Mouse (Mus musculus): ENCODE data around the gene Dclre1c.
A peak's percentile ranks its signal among the peaks of the same experiment; 100 is the strongest.
"Not testable (repeated sequence)": the region's sequence is repeated elsewhere in the genome, so short reads cannot be mapped to it uniquely, and the experiment has no call there.

The Dclre1c gene

GRCm38 (mm10) chr2:3423841-3424578 lies at the start of gene Dclre1c:
Gene Dclre1c (plus strand): TSS chr2:3424131.
- peak; percentile 92 to 93 for DNase-seq

GRCm38 (mm10) chr2:3387105-3387860 lies 36.6 kb upstream of the Dclre1c start:
- no peak for DNase-seq

DNA sequence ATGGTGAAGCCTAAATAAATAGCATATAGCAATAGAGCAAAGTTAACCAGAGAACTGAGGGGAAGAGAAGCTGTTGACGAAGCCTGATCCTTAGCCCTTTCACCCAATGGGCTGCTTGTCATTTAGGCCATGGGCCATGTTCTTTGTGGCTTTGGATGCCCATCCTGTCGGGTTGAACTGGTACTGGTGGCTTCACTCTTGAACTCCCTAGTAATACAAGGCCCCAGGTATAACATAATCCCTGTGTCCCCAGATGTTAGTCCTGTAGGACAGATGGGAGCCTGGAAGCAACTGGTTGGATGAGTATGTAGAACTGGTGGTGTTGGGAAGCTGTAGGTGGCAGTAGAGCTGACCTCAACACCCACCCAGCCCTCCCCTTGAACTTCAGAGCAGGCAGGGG lies 32.0 kb upstream of the Dclre1c start:
- DNase-seq, result no peak

GRCm38 (mm10) chr2:3397110-3397509 lies 26.8 kb upstream of the Dclre1c start, which contains the start of gene Olah:
Gene Olah (minus strand): TSS chr2:3397210.
- not testable (repeated sequence) for DNase-seq

DNA sequence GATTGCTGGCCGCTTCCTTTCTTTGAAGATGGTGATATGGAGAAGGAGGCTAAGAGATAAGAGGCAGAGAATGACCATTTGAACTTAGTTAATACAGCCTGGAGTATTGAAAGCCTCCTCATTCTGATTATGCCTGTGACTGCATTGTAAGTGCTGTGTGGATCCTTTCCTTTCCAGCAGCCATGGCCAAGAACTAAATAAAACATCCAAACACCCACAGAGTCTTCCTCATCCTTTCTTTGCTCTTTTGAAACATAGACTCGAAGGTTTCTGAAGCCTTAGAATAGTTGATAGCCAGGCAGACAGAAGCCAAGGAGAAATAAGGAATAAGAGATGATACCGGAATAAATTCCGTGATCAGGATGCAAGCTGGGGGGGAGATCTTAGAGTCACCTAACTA lies 17.9 kb upstream of the Dclre1c start:
- DNase-seq, result no peak

DNA sequence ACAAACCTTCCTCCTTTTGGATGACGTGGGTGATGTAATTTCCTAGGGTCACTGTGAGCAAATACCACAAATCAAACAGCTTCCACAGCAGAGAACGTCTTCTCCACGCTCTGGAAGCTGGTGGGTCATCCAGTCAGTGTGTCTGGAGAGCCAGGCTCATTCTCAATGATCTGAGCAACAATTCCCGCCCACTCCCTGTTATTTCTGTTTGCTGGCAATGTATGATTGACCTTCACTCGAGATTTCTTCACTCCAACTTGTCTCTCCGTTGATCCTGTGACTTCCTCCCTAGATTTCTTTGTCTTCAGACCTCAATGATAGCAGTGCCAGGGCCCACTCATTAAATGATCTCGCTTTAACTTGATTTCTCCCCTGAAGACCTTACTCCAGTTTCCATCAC lies 16.2 kb upstream of the Dclre1c start:
- DNase-seq, result no peak

DNA sequence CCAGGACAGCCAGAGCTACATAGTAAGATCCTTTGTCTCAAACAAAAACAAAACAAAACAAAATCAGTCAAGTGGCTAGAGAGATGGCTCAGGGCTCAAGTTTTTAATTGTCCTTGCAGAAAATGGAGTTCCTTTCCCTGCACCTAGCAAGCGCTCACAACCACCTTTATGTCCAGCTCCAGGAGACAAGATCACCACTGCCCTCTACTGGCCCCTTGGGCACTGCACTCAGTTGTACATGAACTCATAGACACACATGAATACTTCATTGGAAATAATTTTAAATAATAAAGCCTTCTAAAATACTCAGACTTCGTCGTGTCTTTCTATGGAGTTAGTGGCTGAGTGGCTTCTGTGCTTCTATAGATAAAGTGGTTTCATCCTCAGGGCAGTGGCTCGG lies 9.7 kb upstream of the Dclre1c start:
- peak; percentile 30 to 76 for DNase-seq

DNA sequence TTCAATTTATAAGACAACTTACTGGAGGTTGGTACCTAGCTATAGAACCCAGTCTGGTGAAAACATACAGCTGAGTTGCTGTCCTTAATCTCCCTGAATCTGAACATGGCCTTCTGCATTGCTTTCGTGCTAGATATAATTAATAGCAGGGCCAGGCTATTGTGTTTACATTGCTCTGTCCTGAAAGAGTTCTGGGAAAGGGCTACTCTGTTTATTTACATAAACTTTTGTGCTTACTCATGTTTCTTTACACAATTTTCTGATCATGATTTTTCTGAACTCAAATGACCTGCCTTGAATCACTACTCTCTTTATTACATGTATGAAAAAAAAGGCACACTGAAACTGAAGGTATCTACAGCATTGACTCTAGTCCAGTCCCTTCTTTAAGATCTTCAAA lies 8.3 kb upstream of the Dclre1c start:
- DNase-seq, result no peak

DNA sequence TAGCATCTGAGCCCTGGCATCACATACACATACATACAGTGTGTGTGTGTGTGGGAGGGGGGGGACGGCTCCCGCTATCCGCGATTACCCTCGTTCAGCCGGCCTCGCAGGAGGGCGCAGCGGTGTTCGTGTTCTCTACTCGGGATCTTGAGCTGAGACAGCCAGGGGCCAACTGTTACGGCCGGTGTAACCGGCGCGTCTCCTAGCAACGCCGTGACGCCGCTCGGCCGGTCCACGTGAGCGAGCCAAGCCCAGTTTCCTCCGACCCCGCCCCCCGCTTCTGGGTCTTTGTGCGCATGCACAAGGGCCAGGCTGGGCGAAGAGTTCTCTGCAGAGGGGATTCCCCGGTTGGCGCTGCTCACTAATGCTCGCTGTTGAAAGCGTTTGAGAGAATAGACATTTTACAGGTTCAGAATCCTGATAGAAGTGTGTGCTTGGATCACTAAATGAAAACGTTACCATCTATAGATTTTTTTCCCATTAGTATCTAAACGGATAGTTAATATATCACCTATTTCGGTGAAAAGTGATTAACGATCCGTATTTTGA lies 5.0 kb upstream of the Dclre1c start:
- DNase-seq, result peak; percentile 96 to 98

- DNase-seq, result no peak
Observed at GRCm38 (mm10) chr2:3420157-3420556, 3.8 kb upstream of the Dclre1c start.

- no peak for DNase-seq
Observed at GRCm38 (mm10) chr2:3422548-3422947, 1.4 kb upstream of the Dclre1c start, which contains the start of gene Meig1. Gene Meig1 (minus strand): TSS chr2:3422648.

GRCm38 (mm10) chr2:3424579-3424910 lies 614 bp downstream of the Dclre1c start:
- no peak for DNase-seq

GRCm38 (mm10) chr2:3430956-3431355 lies 7.0 kb downstream of the Dclre1c start:
- DNase-seq, result no peak

GRCm38 (mm10) chr2:3435369-3436061 lies 11.6 kb downstream of the Dclre1c start:
- DNase-seq, result no peak

GRCm38 (mm10) chr2:3437956-3438355 lies 14.0 kb downstream of the Dclre1c start:
- no peak for DNase-seq

- DNase-seq, result no peak
Observed at GRCm38 (mm10) chr2:3444206-3444605, 20.3 kb downstream of the Dclre1c start.

GRCm38 (mm10) chr2:3445984-3446383 lies 22.1 kb downstream of the Dclre1c start:
- DNase-seq, result no peak

DNA sequence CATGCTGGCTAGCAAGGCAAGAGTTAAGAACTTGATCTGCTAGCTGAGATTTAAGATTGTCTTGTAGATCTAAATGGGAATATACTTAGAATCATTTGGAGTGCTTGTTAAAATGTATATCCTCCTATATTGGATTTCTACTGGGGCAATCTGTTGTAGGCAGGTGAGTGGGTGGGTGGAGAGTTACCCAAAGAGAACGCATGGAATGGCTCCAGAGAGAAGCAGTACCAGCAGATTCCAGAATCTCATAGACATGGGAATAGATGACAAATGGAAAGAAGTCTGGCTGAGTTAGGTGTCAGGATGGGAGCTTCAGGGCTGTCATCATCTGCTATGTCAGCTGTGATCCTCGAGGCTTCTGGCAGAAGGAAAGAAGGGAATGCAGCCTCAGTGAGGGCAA lies 25.5 kb downstream of the Dclre1c start:
- DNase-seq, result no peak

GRCm38 (mm10) chr2:3453096-3453495 lies 29.2 kb downstream of the Dclre1c start:
- DNase-seq, result no peak

GRCm38 (mm10) chr2:3456590-3456989 lies 32.7 kb downstream of the Dclre1c start:
- no peak for DNase-seq

- no peak for DNase-seq
Observed at GRCm38 (mm10) chr2:3473891-3474290, 50.0 kb downstream of the Dclre1c start.

DNA sequence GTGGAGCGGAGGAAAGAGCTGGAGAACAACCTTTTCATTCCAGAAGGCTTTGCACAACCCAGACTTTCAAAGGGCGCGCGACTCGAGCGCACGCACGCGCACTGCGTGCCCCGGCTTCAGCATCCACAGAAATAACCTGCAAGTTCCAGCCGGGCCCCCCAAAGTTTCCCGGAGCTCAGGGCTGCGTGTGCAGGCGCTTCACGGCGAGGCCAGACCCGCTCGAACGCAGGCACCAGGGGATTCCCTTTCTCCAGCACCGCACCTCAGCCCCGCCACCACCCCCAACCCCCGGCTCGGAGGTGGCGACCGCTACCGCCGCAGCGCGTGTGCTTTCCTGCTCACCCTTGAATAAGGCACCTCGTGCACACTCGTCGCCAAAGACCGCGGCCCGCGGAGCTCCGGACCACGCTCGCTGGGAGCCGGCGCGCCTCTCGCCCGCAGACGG lies 50.5 kb downstream of the Dclre1c start:
- peak; percentile 48 to 55 for DNase-seq

DNA sequence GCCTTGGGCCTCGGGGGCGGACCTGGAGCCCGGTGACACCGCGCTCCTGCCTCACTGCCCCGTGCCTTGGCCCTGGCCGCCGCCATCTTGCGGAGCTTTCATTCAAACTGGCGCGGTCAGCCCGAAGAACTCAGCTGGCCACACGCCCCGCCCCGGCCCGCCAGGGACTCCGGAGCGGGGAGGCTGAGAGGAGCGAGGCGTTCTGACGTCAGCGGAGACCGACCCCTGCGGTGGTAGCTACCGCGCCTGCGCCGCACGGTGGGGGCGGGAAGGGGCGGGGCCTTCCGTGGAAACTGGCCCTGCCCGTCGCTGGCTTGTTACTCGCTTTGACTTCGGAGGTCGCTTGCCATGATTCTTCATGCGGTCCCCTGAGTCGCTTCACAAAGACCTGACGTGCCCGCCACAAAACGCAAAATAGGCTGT lies 50.9 kb downstream of the Dclre1c start, which contains the start of gene Suv39h2:
Gene Suv39h2 (minus strand): TSS at position 171 of the 423 bp plus-strand sequence.
- peak; percentile 95 to 96 for DNase-seq

Measured in kidney, adult 8-10 months (tissue).